30 mouse cellular contexts compared by ENCODE assay signal in genomic region chr16:23262846-23263245, GRCm38 (mm10). TPM values are rescaled to one million over a fixed set of nuclear protein-coding genes. Genes with fewer than 3 reads are reported as not detected.
DNase-seq lines count a peak whose midpoint lies in the region; ATAC-seq lines count a peak whose summit lies in the region.
"Had no signal": no experiment of that assay in that cellular context is flagged by ENCODE, and none has a peak within 500 bp of the region (broad histone marks: within the 10 kb centered on the region; RNA-seq: fewer than 3 reads in every experiment).

No protein-coding gene starts in this region.

- DNase-seq in forebrain, embryonic 10.5 days (ENCODE audit: extremely low spot score, low spot score): no peak
- DNase-seq in forebrain, embryonic 14.5 days (ENCODE audit: low spot score): no peak
- DNase-seq in midbrain, embryonic 11.5 days (ENCODE audit: low spot score, missing footprints): peak; percentile 26
- DNase-seq in CD4-positive, CD25-positive, alpha-beta regulatory T cell, adult 2 months (ENCODE audit: low read depth, low spot score): peak; percentile 44
- peak; percentile 56 for DNase-seq in naive thymus-derived CD4-positive, alpha-beta T cell, adult 2 months (ENCODE audit: low read depth)
- DNase-seq in adrenal gland, postnatal 36 days: no peak
- DNase-seq: adrenal gland, postnatal 10 days; B cell, adult 2 months; cerebellum, adult 11-12 months; cerebellum, adult 9-10 months; cerebellum, postnatal 14 days; forebrain, postnatal 0 days; gastrocnemius, adult 2 months; gastrocnemius, postnatal 14 days; heart, adult 11 months; heart, postnatal 10 days; heart, postnatal 4 days; kidney, adult 18-20 months had no signal

- H3K27me3 ChIP-seq in forebrain, embryonic 10.5 days (ENCODE audit: poor library complexity, severe bottlenecking): peaks cover 57% of the 10 kb centered on the region
- H3K27me3 ChIP-seq in forebrain, embryonic 14.5 days (replicated peaks; ENCODE audit: control insufficient read depth, insufficient read depth, low read length): no peaks in the 10 kb centered on the region
- H3K27me3 ChIP-seq in midbrain, embryonic 11.5 days (ENCODE audit: control insufficient read depth, insufficient read depth, low read length): no peaks in the 10 kb centered on the region
- no peaks in the 10 kb centered on the region for H3K27me3 ChIP-seq in midbrain, embryonic 16.5 days (ENCODE audit: control insufficient read depth, insufficient read depth, low read depth, low read length)
- H3K27me3 ChIP-seq: CH12.LX; embryonic facial prominence, embryonic 13.5 days; forebrain, embryonic 13.5 days; hindbrain, embryonic 13.5 days; Patski had no signal

- H3K27ac ChIP-seq in forebrain, embryonic 10.5 days: peak overlapping the region; percentile 40; the same call in 1 of the 2 replicates
- H3K27ac ChIP-seq in forebrain, embryonic 14.5 days (ENCODE audit: low read depth, low read length): no peak overlapping the region
- H3K27ac ChIP-seq in midbrain, embryonic 11.5 days (ENCODE audit: low read depth, low read length): no peak overlapping the region
- no peak overlapping the region for H3K27ac ChIP-seq in midbrain, embryonic 16.5 days (ENCODE audit: low read length)
- H3K27ac ChIP-seq: embryonic facial prominence, embryonic 13.5 days; forebrain, embryonic 13.5 days; gastrocnemius, adult 2 months; heart, embryonic 15.5 days; hindbrain, embryonic 13.5 days had no signal

- no peak for ATAC-seq in forebrain, embryonic 14.5 days
- ATAC-seq in midbrain, embryonic 11.5 days (ENCODE audit: low FRiP score): no peak
- no peak for ATAC-seq in midbrain, embryonic 16.5 days
- ATAC-seq: forebrain, embryonic 13.5 days; forebrain, postnatal 0 days; hindbrain, embryonic 16.5 days; intestine, embryonic 16.5 days; Patski had no signal

- peaks cover 3% of the 10 kb centered on the region; the same call in 1 of the 2 replicates for H3K9me3 ChIP-seq in forebrain, embryonic 10.5 days
- no peaks in the 10 kb centered on the region for H3K9me3 ChIP-seq in forebrain, embryonic 14.5 days (replicated peaks; ENCODE audit: control insufficient read depth, low read length)
- H3K9me3 ChIP-seq in midbrain, embryonic 11.5 days (ENCODE audit: control insufficient read depth, low read length): no peaks in the 10 kb centered on the region
- H3K9me3 ChIP-seq in midbrain, embryonic 16.5 days (replicated peaks; ENCODE audit: control insufficient read depth, low read length, poor library complexity, severe bottlenecking): no peaks in the 10 kb centered on the region
- H3K9me3 ChIP-seq: embryonic facial prominence, embryonic 13.5 days; forebrain, embryonic 13.5 days; heart, embryonic 15.5 days; hindbrain, embryonic 13.5 days had no signal

- no peak overlapping the region for H3K4me2 ChIP-seq in forebrain, embryonic 14.5 days (ENCODE audit: low read length)
- no peak overlapping the region for H3K4me2 ChIP-seq in midbrain, embryonic 11.5 days
- H3K4me2 ChIP-seq in midbrain, embryonic 16.5 days (ENCODE audit: low read length): no peak overlapping the region
- H3K4me2 ChIP-seq: embryonic facial prominence, embryonic 13.5 days; forebrain, embryonic 13.5 days; heart, embryonic 11.5 days; heart, embryonic 15.5 days; hindbrain, embryonic 13.5 days had no signal

- peaks cover 20% of the 10 kb centered on the region for H3K36me3 ChIP-seq in forebrain, embryonic 10.5 days (replicated peaks)
- H3K36me3 ChIP-seq in forebrain, embryonic 14.5 days (ENCODE audit: control insufficient read depth, insufficient read depth, low read length): peaks cover 4% of the 10 kb centered on the region; the same call in 1 of the 2 replicates
- peaks cover 3% of the 10 kb centered on the region; the same call in 1 of the 2 replicates for H3K36me3 ChIP-seq in midbrain, embryonic 11.5 days (ENCODE audit: control insufficient read depth, insufficient read depth, low read length)
- H3K36me3 ChIP-seq in midbrain, embryonic 16.5 days (ENCODE audit: control insufficient read depth, insufficient read depth, low read length): peaks cover 9% of the 10 kb centered on the region; the same call in 1 of the 2 replicates
- H3K36me3 ChIP-seq: G1E; heart, embryonic 15.5 days had no signal

- WGBS in forebrain, embryonic 10.5 days: 25% methylated on average over 5 of the region's 5 CpGs
- WGBS in forebrain, embryonic 14.5 days: 41% methylated on average over 5 of the region's 5 CpGs
- WGBS in midbrain, embryonic 11.5 days: 26% methylated on average over 5 of the region's 5 CpGs
- WGBS in midbrain, embryonic 16.5 days: 35% methylated on average over 5 of the region's 5 CpGs

- H3K4me3 ChIP-seq in forebrain, embryonic 10.5 days: no peak overlapping the region
- H3K4me3 ChIP-seq in forebrain, embryonic 14.5 days (ENCODE audit: low read depth, low read length): no peak overlapping the region
- H3K4me3 ChIP-seq in midbrain, embryonic 11.5 days (ENCODE audit: low read depth, low read length): no peak overlapping the region
- no peak overlapping the region for H3K4me3 ChIP-seq in midbrain, embryonic 16.5 days (ENCODE audit: low read depth, low read length)
- H3K4me3 ChIP-seq: embryonic facial prominence, embryonic 13.5 days; erythroblast, embryonic 14.5 days; forebrain, embryonic 13.5 days; gastrocnemius, adult 2 months; heart, embryonic 15.5 days; hindbrain, embryonic 13.5 days had no signal

- H3K4me1 ChIP-seq in forebrain, embryonic 10.5 days: peaks cover 52% of the 10 kb centered on the region
- H3K4me1 ChIP-seq in forebrain, embryonic 14.5 days (ENCODE audit: control insufficient read depth, insufficient read depth, low read length): peaks cover 17% of the 10 kb centered on the region
- peaks cover 16% of the 10 kb centered on the region for H3K4me1 ChIP-seq in midbrain, embryonic 11.5 days (ENCODE audit: control insufficient read depth, insufficient read depth, low read length)
- H3K4me1 ChIP-seq in midbrain, embryonic 16.5 days (ENCODE audit: control insufficient read depth, insufficient read depth, low read length): peaks cover 15% of the 10 kb centered on the region; the same call in 1 of the 2 replicates

- H3K9ac ChIP-seq in forebrain, embryonic 14.5 days (ENCODE audit: low read length): no peak overlapping the region
- H3K9ac ChIP-seq in midbrain, embryonic 11.5 days (ENCODE audit: low read length): no peak overlapping the region
- no peak overlapping the region; the same call in 1 of the 2 replicates for H3K9ac ChIP-seq in midbrain, embryonic 16.5 days (ENCODE audit: low read depth, low read length)
- H3K9ac ChIP-seq: embryonic facial prominence, embryonic 13.5 days; forebrain, embryonic 13.5 days; forebrain, postnatal 0 days; heart, embryonic 15.5 days; hindbrain, embryonic 13.5 days had no signal

RNA-seq across cellular contexts. Expression of gene St6gal1, which starts 38.3 kb away (rescaled TPM):
- polyA plus RNA-seq in forebrain, embryonic 10.5 days (2016; fragmentation: Nextera tagmentation; extraction: Ambion mirVana): 18.4 and 19.7 TPM in 2 replicates
- 46.0 and 56.0 TPM in 2 replicates for polyA plus RNA-seq in forebrain, embryonic 14.5 days (2014; fragmentation: Nextera tagmentation; extraction: Ambion mirVana)
- polyA plus RNA-seq in midbrain, embryonic 11.5 days (2014; fragmentation: Nextera tagmentation; extraction: Ambion mirVana): 31.8 and 34.1 TPM in 2 replicates
- polyA plus RNA-seq in midbrain, embryonic 16.5 days (2015; fragmentation: Nextera tagmentation; extraction: Ambion mirVana): 19.3 and 28.5 TPM in 2 replicates
- 10 to 100 TPM; 45.5 to 49.5 TPM for total RNA-seq in adrenal gland, postnatal 36 days (2021)
- polyA plus RNA-seq: erythroblast, embryonic 14.5 days had no signal

Comparison
In these comparisons a context has a peak if more than half of its experiments do, and no peak if none do; other contexts are left out.
1. DNase-seq: peak in midbrain, embryonic 11.5 days (single experiment), CD4-positive, CD25-positive, alpha-beta regulatory T cell, adult 2 months (single experiment) and naive thymus-derived CD4-positive, alpha-beta T cell, adult 2 months (single experiment); none in forebrain, embryonic 10.5 days (single experiment), forebrain, embryonic 14.5 days (single experiment) and adrenal gland, postnatal 36 days (0 of 2).